8 mouse cellular contexts compared by ENCODE assay signal in the genomic region with DNA sequence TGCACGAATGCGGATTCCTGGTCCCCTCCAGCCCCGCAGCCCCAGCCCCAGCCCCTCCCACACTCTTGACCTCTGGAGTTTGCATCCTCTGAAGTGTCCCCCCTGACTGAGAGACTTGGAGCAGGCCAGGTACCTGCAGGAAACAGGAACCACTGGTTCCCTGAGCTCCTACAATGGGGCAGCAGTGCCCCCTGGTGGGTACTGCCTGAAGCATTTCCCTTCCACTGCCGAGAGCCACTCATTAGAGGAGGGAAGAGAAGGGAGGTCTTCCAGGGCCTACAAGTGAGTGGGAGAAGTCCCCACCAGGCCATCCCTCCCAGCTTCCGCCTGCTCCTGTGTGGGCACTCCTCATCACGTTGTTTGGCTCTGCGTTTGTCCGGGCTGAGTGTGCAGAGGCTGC. TPM values are rescaled to one million over a fixed set of nuclear protein-coding genes. Genes with fewer than 3 reads are reported as not detected.
DNase-seq lines count a peak whose midpoint lies in the region; ATAC-seq and TF ChIP-seq lines count a peak whose summit lies in the region.

No protein-coding gene starts in this region.

- ATAC-seq in forebrain, embryonic 15.5 days (replicated peaks): peak; percentile 71
- ATAC-seq in hematopoietic stem cell, adult 5-6 weeks (replicated peaks in 1 of 2; ENCODE audit: insufficient read depth in 1 of 2, low FRiP score in 2 of 2, low TSS enrichment in 1 of 2, low read depth in 1 of 2, poor library complexity in 2 of 2, severe bottlenecking in 2 of 2): peak; percentile 65 to 66; a peak in 3 of 4 replicates
- ATAC-seq in lung, postnatal 0 days: peak; percentile 61

- TF ChIP-seq EP300 in lung, postnatal 0 days (IDR thresholded peaks at IDR 0.05): no peak

- WGBS in forebrain, embryonic 15.5 days: 11% methylated on average over 8 of the region's 8 CpGs
- WGBS in lung, postnatal 0 days: 8% methylated on average over 8 of the region's 8 CpGs

- TF ChIP-seq CTCF in lung, postnatal 0 days (IDR thresholded peaks at IDR 0.05): peak; percentile 94

- no peaks in the 10 kb centered on the region for H3K36me3 ChIP-seq in forebrain, embryonic 15.5 days
- no peaks in the 10 kb centered on the region for H3K36me3 ChIP-seq in lung, postnatal 0 days (ENCODE audit: insufficient read depth, low read length)

- H3K9ac ChIP-seq in forebrain, embryonic 15.5 days (replicated peaks): no peak overlapping the region
- no peak overlapping the region for H3K9ac ChIP-seq in lung, postnatal 0 days (replicated peaks; ENCODE audit: low read depth)

- H3K4me3 ChIP-seq in forebrain, embryonic 15.5 days: no peak overlapping the region
- no peak overlapping the region for H3K4me3 ChIP-seq in lung, postnatal 0 days (ENCODE audit: low read depth, low read length)

- no peak overlapping the region for H3K27ac ChIP-seq in forebrain, embryonic 15.5 days (replicated peaks)
- no peak overlapping the region for H3K27ac ChIP-seq in lung, postnatal 0 days (ENCODE audit: low read length)

- no peak overlapping the region for H3K4me2 ChIP-seq in forebrain, embryonic 15.5 days (replicated peaks)
- H3K4me2 ChIP-seq in lung, postnatal 0 days (replicated peaks; ENCODE audit: low read depth, low read length): no peak overlapping the region

- no peaks in the 10 kb centered on the region for H3K9me3 ChIP-seq in forebrain, embryonic 15.5 days
- H3K9me3 ChIP-seq in lung, postnatal 0 days (ENCODE audit: low read length): no peaks in the 10 kb centered on the region

- no peaks in the 10 kb centered on the region for H3K27me3 ChIP-seq in forebrain, embryonic 15.5 days
- H3K27me3 ChIP-seq in lung, postnatal 0 days (replicated peaks; ENCODE audit: insufficient read depth, low read length): no peaks in the 10 kb centered on the region

- H3K4me1 ChIP-seq in forebrain, embryonic 15.5 days: no peaks in the 10 kb centered on the region
- no peaks in the 10 kb centered on the region for H3K4me1 ChIP-seq in lung, postnatal 0 days (ENCODE audit: insufficient read depth, low read depth, low read length)

- peak; percentile 36 for DNase-seq in MEL-GATA-1-ER (ENCODE audit: extremely low read depth, low read depth)
- peak; percentile 76 for DNase-seq in cerebellum, adult 11-12 months
- DNase-seq in layer of hippocampus, adult 8-10 months (ENCODE audit: low spot score in 2 of 2): peak; percentile 57 to 77
- DNase-seq in lung, postnatal 0 days (ENCODE audit: low spot score): peak; percentile 82
- peak; percentile 36 for DNase-seq in retina, adult 2 months (ENCODE audit: low read depth, low spot score)
- peak; percentile 80 for DNase-seq in thymus, postnatal 25 days

RNA-seq across cellular contexts. Expression of gene Cd82, which starts 44.5 kb away (rescaled TPM):
- 17.6 and 19.6 TPM in 2 replicates for polyA plus RNA-seq in forebrain, embryonic 15.5 days (2015; fragmentation: Nextera tagmentation; extraction: Ambion mirVana)
- total RNA-seq in hematopoietic stem cell, adult 5-6 weeks (2017): 59.6 and 64.5 TPM in 2 replicates
- total RNA-seq in layer of hippocampus, adult 8-10 months (2022): 10 to 100 TPM; 21.7 to 42.4 (median 29.3) TPM
- polyA plus RNA-seq in lung, postnatal 0 days (2015; fragmentation: Nextera tagmentation; extraction: Ambion mirVana): 94.1 and 106 TPM in 2 replicates
